Mouse (Mus musculus) liver, adult (tissue): ENCODE data around the gene Eva1c.

ENCODE experiments used
- GATA4 ChIP-seq: IDR thresholded peaks from 2 replicates; pipeline ENCODE4 v1.6.1; 2014; ENCODE audit warnings: mild to moderate bottlenecking, low read length; ENCODE audit not compliant: insufficient replicate concordance

Eva1c gene

GRCm38 (mm10) chr16:90845591-90845990 is 19.1 kb downstream of the Eva1c start:
- no peak for TF ChIP-seq GATA4

- TF ChIP-seq GATA4 = no peak
Observed at GRCm38 (mm10) chr16:90848697-90849096, 22.2 kb downstream of the Eva1c start.

GRCm38 (mm10) chr16:90849262-90849661 is 22.7 kb downstream of the Eva1c start:
- no peak for TF ChIP-seq GATA4

GRCm38 (mm10) chr16:90850881-90851280 is 24.4 kb downstream of the Eva1c start:
- no peak for TF ChIP-seq GATA4

DNA sequence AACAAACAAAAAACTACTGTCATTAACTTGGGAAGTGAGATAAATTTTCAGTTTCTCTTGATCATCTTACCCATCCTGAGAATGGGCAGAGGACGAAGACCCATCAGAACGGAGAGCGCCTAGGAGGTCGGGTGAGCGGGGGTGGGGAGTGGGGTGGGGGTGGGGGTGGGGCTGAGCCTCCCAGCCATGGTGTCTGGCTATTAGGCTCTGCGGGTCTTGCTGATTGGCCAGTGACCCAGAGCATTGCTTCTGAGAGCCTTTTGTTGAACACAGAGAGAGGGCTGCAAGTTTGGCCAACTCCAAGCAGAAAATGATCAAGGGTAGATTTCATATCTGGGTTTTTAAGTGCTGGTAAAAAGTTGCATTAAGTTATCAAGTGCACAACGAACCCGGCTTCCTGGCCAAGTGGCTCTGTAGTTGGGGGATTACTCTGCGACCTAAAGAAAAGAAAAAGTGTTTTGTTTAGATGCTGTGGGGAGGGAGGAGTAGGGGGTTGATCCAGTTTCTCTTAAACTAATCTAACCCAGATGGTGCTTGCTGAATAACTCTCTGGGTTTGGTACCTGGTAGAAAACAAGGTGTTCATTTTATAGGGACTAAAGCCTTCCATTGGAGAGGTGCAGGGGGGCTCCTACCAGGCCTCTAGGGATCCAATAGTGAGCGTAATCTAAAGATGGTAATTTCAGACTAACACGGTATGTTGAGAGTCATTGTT is 25.3 kb downstream of the Eva1c start:
- no peak for TF ChIP-seq GATA4

DNA sequence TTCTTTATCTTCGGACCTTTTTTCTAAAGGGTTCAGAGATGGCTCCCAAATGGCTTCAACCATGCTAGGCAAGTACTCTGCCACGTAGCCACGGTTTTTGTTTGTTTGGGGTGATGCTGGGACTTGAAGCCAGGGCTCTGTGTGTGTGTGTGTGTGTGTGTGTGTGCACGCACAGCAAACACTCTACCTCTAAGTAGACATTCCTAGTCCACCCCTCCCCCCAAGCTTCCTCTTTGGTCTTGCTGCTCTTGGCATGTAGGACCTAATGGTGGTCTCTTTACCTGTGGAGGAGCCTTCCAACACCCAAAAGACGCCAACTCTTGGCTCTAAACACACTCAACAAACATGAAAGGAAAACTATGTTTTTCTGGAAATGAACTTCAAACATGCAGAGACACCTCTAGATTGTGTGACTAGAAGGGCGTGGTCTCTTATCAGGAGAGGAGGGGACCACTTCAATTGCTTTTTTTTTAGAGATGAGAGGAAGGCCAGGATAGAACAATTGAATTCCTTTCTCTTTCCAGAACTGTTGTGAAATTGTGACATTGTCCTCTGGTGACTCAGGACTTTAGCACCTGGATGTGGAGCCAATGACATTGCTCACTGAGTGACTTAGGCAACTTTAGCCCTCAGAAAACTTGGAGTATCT is 30.2 kb downstream of the Eva1c start:
- TF ChIP-seq GATA4 = no peak

GRCm38 (mm10) chr16:90858206-90858605 is 31.7 kb downstream of the Eva1c start:
- no peak for TF ChIP-seq GATA4

DNA sequence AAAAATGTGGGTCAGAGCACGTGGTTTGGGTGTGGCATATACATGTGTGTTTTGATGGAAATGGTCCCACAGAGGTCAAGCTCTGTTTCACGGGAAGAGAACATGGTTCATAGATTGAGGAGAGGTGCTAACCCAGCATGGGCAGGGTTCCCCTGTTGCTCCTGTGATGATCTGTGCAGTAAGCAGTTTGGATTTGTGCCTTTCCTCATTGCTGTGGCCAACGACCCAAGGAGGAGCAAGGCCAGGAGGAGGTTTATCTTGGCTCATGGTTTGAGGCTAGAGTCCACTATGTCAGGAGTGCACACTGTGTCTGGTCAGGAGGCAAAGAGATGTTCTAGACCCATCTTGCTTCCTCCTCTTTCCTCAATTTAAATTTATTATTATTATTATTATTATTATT is 36.5 kb downstream of the Eva1c start:
- no peak for TF ChIP-seq GATA4

DNA sequence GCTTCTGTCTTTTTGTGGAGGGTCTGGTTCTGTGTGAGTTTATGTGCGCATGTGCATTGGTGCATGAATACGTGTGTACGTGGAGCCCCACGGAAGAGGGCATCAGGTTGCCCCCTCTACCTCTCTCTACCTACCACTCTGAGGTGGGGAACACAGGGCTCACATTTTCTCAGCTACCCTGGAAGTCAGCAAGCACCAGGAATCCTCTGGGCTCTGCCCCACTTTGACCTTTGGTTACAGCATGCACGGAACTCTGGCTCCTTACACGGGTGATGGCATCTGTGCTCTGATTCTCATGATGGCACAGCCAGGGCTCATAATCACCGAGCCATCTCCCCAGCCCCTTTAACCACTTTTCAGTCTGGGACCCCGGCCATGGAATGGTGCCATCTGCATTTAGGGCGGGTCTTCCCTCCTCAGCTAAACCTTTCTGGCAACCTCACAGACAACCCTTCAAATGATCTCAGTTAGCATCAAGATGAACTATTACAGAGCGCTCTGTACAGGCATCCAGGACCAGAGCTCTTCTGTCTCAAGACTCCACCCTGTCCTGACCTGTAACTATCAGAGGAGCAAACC is 37.0 kb downstream of the Eva1c start:
- no peak for TF ChIP-seq GATA4

DNA sequence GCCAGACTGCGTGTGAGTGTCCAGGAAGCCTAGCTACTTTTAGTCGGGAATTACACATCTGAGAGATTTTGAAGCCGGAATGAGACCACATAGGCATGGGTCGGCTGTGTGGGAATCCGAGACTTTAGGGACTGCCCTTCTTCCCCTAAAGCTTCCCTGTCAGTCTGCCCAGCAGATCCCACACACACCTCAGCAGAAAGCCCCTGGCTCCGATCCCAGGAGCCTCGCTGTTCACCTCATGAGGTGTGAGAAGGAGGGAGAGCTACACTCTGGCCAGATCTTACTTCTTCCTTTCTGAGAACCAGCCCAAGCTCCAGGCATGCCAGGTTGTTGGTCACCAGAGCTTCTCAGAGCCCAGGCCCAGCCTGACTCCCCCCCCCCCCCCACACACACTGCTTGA is 38.2 kb downstream of the Eva1c start:
- no peak for TF ChIP-seq GATA4

GRCm38 (mm10) chr16:90865652-90866051 is 39.1 kb downstream of the Eva1c start:
- peak; percentile 58; the same call in 1 of the 2 replicates for TF ChIP-seq GATA4

DNA sequence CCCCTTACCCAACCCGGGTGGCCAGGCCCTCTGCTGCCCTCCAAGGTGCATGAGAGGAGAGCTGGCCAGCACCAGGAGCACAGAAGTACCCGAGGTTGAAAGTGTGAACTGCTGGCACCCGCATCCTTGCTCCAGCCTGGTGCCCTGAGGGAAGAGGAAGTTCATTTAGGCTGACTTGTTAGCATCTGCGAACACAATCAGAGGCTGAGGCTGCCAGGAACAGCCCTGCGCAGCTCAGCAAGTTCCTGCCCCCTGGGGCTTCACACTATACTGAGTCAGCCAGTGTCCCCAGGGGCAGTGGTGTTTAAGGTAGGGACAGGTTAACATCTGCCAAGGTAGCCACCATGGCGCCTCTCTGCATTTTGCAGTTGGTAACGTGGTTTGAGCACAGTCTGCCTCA is 41.6 kb downstream of the Eva1c start:
- TF ChIP-seq GATA4 = no peak

DNA sequence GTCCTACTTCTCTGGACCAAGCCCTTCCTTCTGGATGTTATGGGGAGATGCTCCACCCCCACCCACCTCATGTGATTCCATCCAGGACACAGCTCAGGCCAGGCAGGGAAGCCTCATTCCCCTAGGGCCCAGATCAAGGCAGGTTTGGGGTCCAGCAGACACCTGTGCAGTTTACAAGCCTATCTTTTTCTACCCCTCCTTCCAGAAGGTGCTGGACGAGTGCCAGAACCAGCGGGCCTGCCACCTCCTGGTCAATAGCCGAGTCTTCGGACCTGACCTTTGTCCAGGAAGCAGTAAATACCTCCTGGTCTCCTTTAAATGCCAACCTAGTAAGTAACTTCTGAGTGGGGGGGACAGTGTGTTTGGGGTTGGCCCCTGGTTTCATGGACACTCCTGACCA is 42.8 kb downstream of the Eva1c start:
- TF ChIP-seq GATA4 = no peak

DNA sequence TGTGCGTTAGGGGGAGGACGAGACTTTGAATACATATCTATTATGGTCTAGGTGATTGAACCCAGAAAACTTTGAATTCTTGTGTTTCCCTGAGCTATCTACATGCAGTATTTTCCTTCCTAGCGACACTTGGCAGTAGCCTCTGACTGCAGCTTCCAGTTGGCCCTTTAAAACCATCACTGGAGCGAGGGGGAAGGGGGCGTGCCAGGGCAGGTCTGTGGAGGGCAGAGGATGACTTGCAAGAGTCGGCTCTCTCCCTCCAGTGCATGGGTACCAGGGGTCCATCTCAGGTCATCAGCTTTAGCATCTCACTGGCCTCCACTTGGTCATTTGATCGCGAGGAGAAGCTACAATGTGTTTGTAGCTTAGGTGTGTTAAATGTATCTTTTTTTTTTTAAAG is 46.4 kb downstream of the Eva1c start:
- no peak for TF ChIP-seq GATA4

GRCm38 (mm10) chr16:90874536-90874935 is 48.0 kb downstream of the Eva1c start:
- no peak for TF ChIP-seq GATA4

- TF ChIP-seq GATA4 = no peak
Observed at GRCm38 (mm10) chr16:90878135-90878860, 51.8 kb downstream of the Eva1c start.
